ENCODE assay signal across 8 mouse cellular contexts in genomic region chr4:152009076-152010051, GRCm38 (mm10). TPM values are rescaled to one million over a fixed set of nuclear protein-coding genes. Genes with fewer than 3 reads are reported as not detected.
DNase-seq lines count a peak whose midpoint lies in the region; ATAC-seq lines count a peak whose summit lies in the region.

No protein-coding gene starts in this region.

- peak overlapping the region; percentile 85 for H3K4me3 ChIP-seq in kidney, embryonic 15.5 days (replicated peaks)
- H3K4me3 ChIP-seq in liver, embryonic 12.5 days, result peak overlapping the region; percentile 91

- DNase-seq in ovary, adult 18-20 months (ENCODE audit: low spot score), result peak; percentile 45
- DNase-seq in ovary, postnatal 14 days (ENCODE audit: low spot score), result no peak
- peak; percentile 70 to 71 for DNase-seq in cerebellum, postnatal 36 days
- DNase-seq in gastrocnemius, postnatal 25 days, result peak; percentile 83
- peak; percentile 75 for DNase-seq in naive thymus-derived CD4-positive, alpha-beta T cell, adult 2 months (ENCODE audit: low read depth)
- DNase-seq in testis, postnatal 14 days (ENCODE audit: low spot score), result peak; percentile 74

- WGBS in kidney, embryonic 15.5 days, result under 1% methylated on average over 115 of the region's 115 CpGs
- 1% methylated on average over 112 of the region's 115 CpGs for WGBS in liver, embryonic 12.5 days (ENCODE audit: insufficient replicate concordance)

- H3K9ac ChIP-seq in kidney, embryonic 15.5 days, result peak overlapping the region; percentile 67
- H3K9ac ChIP-seq in liver, embryonic 12.5 days, result peak overlapping the region; percentile 83

- H3K4me1 ChIP-seq in kidney, embryonic 15.5 days, result peaks cover 55% of the 10 kb centered on the region
- peaks cover 73% of the 10 kb centered on the region for H3K4me1 ChIP-seq in liver, embryonic 12.5 days

- H3K27ac ChIP-seq in kidney, embryonic 15.5 days, result peak overlapping the region; percentile 91
- peak overlapping the region; percentile 87 for H3K27ac ChIP-seq in liver, embryonic 12.5 days

- no peaks in the 10 kb centered on the region for H3K9me3 ChIP-seq in kidney, embryonic 15.5 days (replicated peaks)
- H3K9me3 ChIP-seq in liver, embryonic 12.5 days (replicated peaks), result no peaks in the 10 kb centered on the region

- H3K4me2 ChIP-seq in kidney, embryonic 15.5 days, result peak overlapping the region; percentile 94
- H3K4me2 ChIP-seq in liver, embryonic 12.5 days, result peak overlapping the region; percentile 100

- H3K27me3 ChIP-seq in kidney, embryonic 15.5 days, result no peaks in the 10 kb centered on the region
- peaks cover 17% of the 10 kb centered on the region for H3K27me3 ChIP-seq in liver, embryonic 12.5 days (replicated peaks)

- peaks cover 23% of the 10 kb centered on the region for H3K36me3 ChIP-seq in kidney, embryonic 15.5 days
- peaks cover 30% of the 10 kb centered on the region for H3K36me3 ChIP-seq in liver, embryonic 12.5 days

- ATAC-seq in kidney, embryonic 15.5 days (replicated peaks; ENCODE audit: low FRiP score), result peak; percentile 66
- ATAC-seq in liver, embryonic 12.5 days, result peak; percentile 58

RNA-seq across cellular contexts. Expression of gene Klhl21, which starts 0.8 kb away (rescaled TPM):
- 10 to 100 TPM; 56.9 to 66.5 TPM for total RNA-seq in gastrocnemius, postnatal 25 days (2021)
- 11.7 and 12.5 TPM in 2 replicates for polyA plus RNA-seq in kidney, embryonic 15.5 days (2015; fragmentation: Nextera tagmentation; extraction: Ambion mirVana)
- 10.9 and 12.0 TPM in 2 replicates for polyA plus RNA-seq in liver, embryonic 12.5 days (2016; fragmentation: Nextera tagmentation; extraction: Ambion mirVana)

RNA-seq across cellular contexts. Expression of gene Phf13, which starts 13.3 kb away (rescaled TPM):
- total RNA-seq in gastrocnemius, postnatal 25 days (2021), result 1 to 10 TPM; 2.8 to 3.4 TPM
- polyA plus RNA-seq in kidney, embryonic 15.5 days (2015; fragmentation: Nextera tagmentation; extraction: Ambion mirVana), result 31.2 and 32.1 TPM in 2 replicates
- polyA plus RNA-seq in liver, embryonic 12.5 days (2016; fragmentation: Nextera tagmentation; extraction: Ambion mirVana), result 10.4 and 11.2 TPM in 2 replicates

RNA-seq across cellular contexts. Expression of gene Zbtb48, which starts 18.1 kb away (rescaled TPM):
- total RNA-seq in gastrocnemius, postnatal 25 days (2021), result 1 to 10 TPM; 2.5 TPM
- polyA plus RNA-seq in kidney, embryonic 15.5 days (2015; fragmentation: Nextera tagmentation; extraction: Ambion mirVana), result 17.7 and 23.8 TPM in 2 replicates
- 11.4 and 12.2 TPM in 2 replicates for polyA plus RNA-seq in liver, embryonic 12.5 days (2016; fragmentation: Nextera tagmentation; extraction: Ambion mirVana)

RNA-seq across cellular contexts. Expression of gene Thap3, which starts 20.6 kb away (rescaled TPM):
- total RNA-seq in gastrocnemius, postnatal 25 days (2021), result 10 to 100 TPM; 27.5 to 29.3 TPM
- polyA plus RNA-seq in kidney, embryonic 15.5 days (2015; fragmentation: Nextera tagmentation; extraction: Ambion mirVana), result 39.2 and 44.8 TPM in 2 replicates
- 10.0 and 10.3 TPM in 2 replicates for polyA plus RNA-seq in liver, embryonic 12.5 days (2016; fragmentation: Nextera tagmentation; extraction: Ambion mirVana)

RNA-seq across cellular contexts. Expression of gene Tas1r1, which starts 29.0 kb away (rescaled TPM):
- total RNA-seq in gastrocnemius, postnatal 25 days (2021), result under 1 TPM; 0.84 to 0.86 TPM
- 0.45 and 0.86 TPM in 2 replicates for polyA plus RNA-seq in kidney, embryonic 15.5 days (2015; fragmentation: Nextera tagmentation; extraction: Ambion mirVana)
- 0.12 and 0.19 TPM in 2 replicates for polyA plus RNA-seq in liver, embryonic 12.5 days (2016; fragmentation: Nextera tagmentation; extraction: Ambion mirVana)
